Mouse (Mus musculus) midbrain, embryonic 16.5 days (tissue): ENCODE measurements around the gene Tent4a. TPM values are rescaled to one million over a fixed set of nuclear protein-coding genes. Genes with fewer than 3 reads are reported as not detected.
A peak's percentile ranks its signal among the peaks of the same experiment; 100 is the strongest.
"Not testable (repeated sequence)": the region's sequence is repeated elsewhere in the genome, so short reads cannot be mapped to it uniquely, and the experiment has no call there.

Experiments
- ATAC-seq: fragments of 200-750 bp; cut with Nextera tagmentation; 2 replicates; pipeline ENCODE4 v1.8.0; 2017; ENCODE audit warnings: moderate TSS enrichment
- H3K27ac ChIP-seq: fragments of 300-500 bp; sonication (generic); 2 replicates; pipeline ENCODE4 v1.5.1; 2014; ENCODE audit warnings: mild to moderate bottlenecking, low read length, mixed read lengths
- H3K27me3 ChIP-seq: fragments of 300-500 bp; sonication (generic); 2 replicates; pipeline ENCODE4 v1.6.1; 2014; ENCODE audit warnings: low read depth, low read length, mixed read lengths; ENCODE audit not compliant: control insufficient read depth, insufficient read depth
- H3K36me3 ChIP-seq: fragments of 300-500 bp; sonication (generic); 2 replicates; pipeline ENCODE4 v1.6.1; 2014; ENCODE audit warnings: mild to moderate bottlenecking, low read length, moderate library complexity, mixed read lengths; ENCODE audit not compliant: control insufficient read depth, insufficient read depth
- H3K4me1 ChIP-seq: fragments of 300-500 bp; sonication (generic); 2 replicates; pipeline ENCODE4 v1.6.1; 2014; ENCODE audit warnings: mild to moderate bottlenecking, low read length, mixed read lengths; ENCODE audit not compliant: control insufficient read depth, insufficient read depth
- H3K4me2 ChIP-seq: fragments of 300-500 bp; sonication (generic); 2 replicates; pipeline ENCODE4 v1.6.1; 2014; ENCODE audit warnings: mild to moderate bottlenecking, low read length, mixed read lengths
- H3K4me3 ChIP-seq: fragments of 300-500 bp; sonication (generic); 2 replicates; pipeline ENCODE4 v1.5.1; 2014; ENCODE audit warnings: low read depth, mild to moderate bottlenecking, low read length, moderate library complexity, mixed read lengths
- H3K9ac ChIP-seq: fragments of 300-500 bp; sonication (generic); 2 replicates; pipeline ENCODE4 v1.6.1; 2014; ENCODE audit warnings: low read depth, low read length, mixed read lengths
- H3K9me3 ChIP-seq: fragments of 300-500 bp; sonication (generic); replicated peaks from 2 replicates; pipeline ENCODE4 v1.6.1; 2014; ENCODE audit warnings: mild to moderate bottlenecking, low read length, mixed read lengths; ENCODE audit not compliant: control insufficient read depth, poor library complexity, severe bottlenecking
- WGBS: fragments of 180-500 bp; shearing (Covaris S2); extraction: QIAGEN DNeasy Blood & Tissue Kit; methylation state at CpG from one replicate; pipeline ENCODE4 v1.1.7; 2014; 5-methylcytosine and 5-hydroxymethylcytosine counted together
- polyA plus RNA-seq: library from polyadenylated mRNA; unstranded; fragments of >200 nt; fragmentation: Nextera tagmentation; extraction: Ambion mirVana; gene quantifications from 2 replicates; pipeline ENCODE4 v1.2.1, GENCODE M21; 2015

Gene Tent4a
- 5.4 and 6.3 TPM in 2 replicates for polyA plus RNA-seq

- no peaks in the 10 kb centered on the region for H3K9me3 ChIP-seq
- H3K27ac ChIP-seq, result peak within 1 kb of the TSS; percentile 97
- H3K27me3 ChIP-seq, result no peaks in the 10 kb centered on the region
- peak within 1 kb of the TSS; percentile 81 for H3K9ac ChIP-seq
- under 1% methylated on average over 34 of the region's 57 CpGs for WGBS
- H3K4me1 ChIP-seq, result peaks cover 33% of the 10 kb centered on the region
- ATAC-seq, result peak; percentile 82
- no peaks in the 10 kb centered on the region for H3K36me3 ChIP-seq
- peak within 1 kb of the TSS; percentile 99 for H3K4me2 ChIP-seq
- peak within 1 kb of the TSS; percentile 75 for H3K4me3 ChIP-seq
Observed at GRCm38 (mm10) chr13:69534334-69534653, at the start of gene Tent4a. Tent4a (minus strand) TSS chr13:69534617.

GRCm38 (mm10) chr13:69583591-69583990 is 49.2 kb upstream of the Tent4a start:
- Histone ChIP-seq H3K4me3 (no peak overlapping the region), H3K27ac (no peak overlapping the region), H3K9me3 (no peaks in the 10 kb centered on the region), H3K9ac (no peak overlapping the region), H3K4me2 (no peak overlapping the region), H3K36me3 (no peaks in the 10 kb centered on the region), H3K27me3 (no peaks in the 10 kb centered on the region), H3K4me1 (no peaks in the 10 kb centered on the region)
- ATAC-seq, result no peak
- WGBS, result 86% methylated on average over 6 of the region's 6 CpGs

GRCm38 (mm10) chr13:69582411-69582810 is 48.0 kb upstream of the Tent4a start:
- no peak overlapping the region for H3K9ac ChIP-seq
- ATAC-seq, result no peak
- H3K9me3 ChIP-seq, result no peaks in the 10 kb centered on the region
- H3K4me2 ChIP-seq, result no peak overlapping the region
- no peak overlapping the region for H3K27ac ChIP-seq
- H3K4me3 ChIP-seq, result no peak overlapping the region
- H3K4me1 ChIP-seq, result no peaks in the 10 kb centered on the region
- 94% methylated on average over 6 of the region's 6 CpGs for WGBS
- H3K27me3 ChIP-seq, result no peaks in the 10 kb centered on the region
- no peaks in the 10 kb centered on the region for H3K36me3 ChIP-seq

GRCm38 (mm10) chr13:69577181-69577834 is 42.9 kb upstream of the Tent4a start:
- WGBS, result 94% methylated on average over 16 of the region's 16 CpGs
- Histone ChIP-seq H3K27me3 (no peaks in the 10 kb centered on the region), H3K4me2 (no peak overlapping the region), H3K4me1 (no peaks in the 10 kb centered on the region), H3K36me3 (no peaks in the 10 kb centered on the region), H3K27ac (no peak overlapping the region), H3K9ac (no peak overlapping the region), H3K9me3 (no peaks in the 10 kb centered on the region), H3K4me3 (no peak overlapping the region)
- ATAC-seq, result no peak

GRCm38 (mm10) chr13:69576676-69577075 is 42.3 kb upstream of the Tent4a start:
- H3K4me2 ChIP-seq, result no peak overlapping the region
- 64% methylated on average over 11 of the region's 11 CpGs for WGBS
- H3K4me3 ChIP-seq, result no peak overlapping the region
- no peak overlapping the region for H3K27ac ChIP-seq
- no peaks in the 10 kb centered on the region for H3K4me1 ChIP-seq
- H3K9ac ChIP-seq, result no peak overlapping the region
- no peaks in the 10 kb centered on the region for H3K27me3 ChIP-seq
- ATAC-seq, result no peak
- H3K9me3 ChIP-seq, result no peaks in the 10 kb centered on the region
- H3K36me3 ChIP-seq, result no peaks in the 10 kb centered on the region

GRCm38 (mm10) chr13:69572594-69572993 is 38.2 kb upstream of the Tent4a start:
- Histone ChIP-seq H3K4me3 (no peak overlapping the region), H3K27me3 (no peaks in the 10 kb centered on the region), H3K4me1 (no peaks in the 10 kb centered on the region), H3K4me2 (no peak overlapping the region), H3K36me3 (no peaks in the 10 kb centered on the region), H3K27ac (no peak overlapping the region), H3K9ac (no peak overlapping the region), H3K9me3 (no peaks in the 10 kb centered on the region)
- WGBS, result 93% methylated on average over 3 of the region's 3 CpGs
- ATAC-seq, result no peak

- Histone ChIP-seq H3K27me3 (no peaks in the 10 kb centered on the region), H3K4me2 (no peak overlapping the region), H3K27ac (no peak overlapping the region), H3K9ac (no peak overlapping the region), H3K9me3 (no peaks in the 10 kb centered on the region), H3K36me3 (no peaks in the 10 kb centered on the region), H3K4me3 (no peak overlapping the region), H3K4me1 (no peaks in the 10 kb centered on the region)
- 82% methylated on average over 9 of the region's 9 CpGs for WGBS
- ATAC-seq, result no peak
Observed at GRCm38 (mm10) chr13:69569201-69569600, 34.8 kb upstream of the Tent4a start.

GRCm38 (mm10) chr13:69565401-69565800 is 31.0 kb upstream of the Tent4a start:
- ATAC-seq, H3K4me1 ChIP-seq, H3K9ac ChIP-seq, H3K4me3 ChIP-seq, H3K36me3 ChIP-seq, H3K9me3 ChIP-seq, H3K27ac ChIP-seq, H3K4me2 ChIP-seq, H3K27me3 ChIP-seq: not testable (repeated sequence)
- 96% methylated on average over 4 of the region's 4 CpGs for WGBS

GRCm38 (mm10) chr13:69564573-69564972 is 30.2 kb upstream of the Tent4a start:
- H3K27me3 ChIP-seq, result no peaks in the 10 kb centered on the region
- ATAC-seq, result no peak

More at GRCm38 (mm10) chr13:69564573-69564972, 30.2 kb upstream of the Tent4a start:
- peaks cover 4% of the 10 kb centered on the region for H3K4me1 ChIP-seq
- H3K27ac ChIP-seq, result no peak overlapping the region
- no peaks in the 10 kb centered on the region for H3K9me3 ChIP-seq
- H3K36me3 ChIP-seq, result no peaks in the 10 kb centered on the region
- H3K4me3 ChIP-seq, result no peak overlapping the region
- H3K9ac ChIP-seq, result no peak overlapping the region
- H3K4me2 ChIP-seq, result no peak overlapping the region
